Mouse (Mus musculus): ENCODE measurements around the gene Stat2.

GRCm38 (mm10) chr10:128225538-128225937, 44.8 kb upstream of the Stat2 start, which contains the start of gene Mip:
- TF ChIP-seq POLR2A (IDR thresholded peaks at IDR 0.05; ENCODE audit: extremely low read depth, insufficient read depth, low read length) (no peak), CTCF (IDR thresholded peaks at IDR 0.05; ENCODE audit: low read depth, low read length) (no peak)

Measured in liver, adult 2 months (tissue).